ENCODE assay signal across 18 mouse cellular contexts in genomic region chr4:59690145-59690544, GRCm38 (mm10).
DNase-seq lines count a peak whose midpoint lies in the region; ATAC-seq and TF ChIP-seq lines count a peak whose summit lies in the region.
"Had no signal": no experiment of that assay in that cellular context is flagged by ENCODE, and none has a peak within 500 bp of the region (broad histone marks: within the 10 kb centered on the region; RNA-seq: fewer than 3 reads in every experiment).

No protein-coding gene starts in this region.

- no peak overlapping the region for H3K9ac ChIP-seq in forebrain, embryonic 14.5 days (ENCODE audit: low read length)
- no peak overlapping the region for H3K9ac ChIP-seq in forebrain, embryonic 11.5 days (ENCODE audit: low read length)
- H3K9ac ChIP-seq in liver, embryonic 15.5 days: no peak overlapping the region
- H3K9ac ChIP-seq in liver, postnatal 0 days (replicated peaks): no peak overlapping the region
- H3K9ac ChIP-seq in hindbrain, embryonic 16.5 days (ENCODE audit: low read depth, low read length): no peak overlapping the region
- no peak overlapping the region for H3K9ac ChIP-seq in neural tube, embryonic 14.5 days (replicated peaks; ENCODE audit: low read depth, low read length)

- ATAC-seq in forebrain, embryonic 14.5 days: 0 out of 2 replicates have a peak, but pooled peaks have one; percentile 23
- no peak for ATAC-seq in forebrain, embryonic 11.5 days (replicated peaks; ENCODE audit: low FRiP score)
- no peak for ATAC-seq in liver, embryonic 15.5 days (ENCODE audit: insufficient read depth)
- no peak for ATAC-seq in liver, postnatal 0 days
- peak; percentile 65; the same call in 1 of the 2 replicates for ATAC-seq in hindbrain, embryonic 16.5 days
- peak; percentile 42; the same call in 1 of the 2 replicates for ATAC-seq in neural tube, embryonic 14.5 days (ENCODE audit: low read depth)
- no peak for ATAC-seq in megakaryocyte-erythroid progenitor cell, adult 5-6 weeks (replicated peaks; ENCODE audit: low FRiP score, low TSS enrichment, poor library complexity, severe bottlenecking)
- ATAC-seq: intestine, embryonic 16.5 days had no signal

- H3K4me3 ChIP-seq in forebrain, embryonic 14.5 days (ENCODE audit: low read depth, low read length): no peak overlapping the region
- no peak overlapping the region for H3K4me3 ChIP-seq in forebrain, embryonic 11.5 days (ENCODE audit: low read depth, low read length)
- H3K4me3 ChIP-seq in liver, embryonic 15.5 days (replicated peaks): no peak overlapping the region
- H3K4me3 ChIP-seq in liver, postnatal 0 days (ENCODE audit: low read depth, low read length): no peak overlapping the region
- no peak overlapping the region for H3K4me3 ChIP-seq in hindbrain, embryonic 16.5 days (ENCODE audit: low read length)
- H3K4me3 ChIP-seq in neural tube, embryonic 14.5 days (ENCODE audit: low read depth, low read length): no peak overlapping the region
- H3K4me3 ChIP-seq: heart, embryonic 10.5 days; layer of hippocampus, adult 2 months; limb, embryonic 10.5 days; megakaryocyte, embryonic 14.5 days had no signal

- no peak for TF ChIP-seq CTCF in liver, postnatal 0 days (IDR thresholded peaks at IDR 0.05; ENCODE audit: low read depth)

- TF ChIP-seq EP300 in liver, postnatal 0 days (IDR thresholded peaks at IDR 0.05; ENCODE audit: low read depth): no peak

- no peak overlapping the region for H3K4me2 ChIP-seq in forebrain, embryonic 14.5 days (ENCODE audit: low read length)
- no peak overlapping the region for H3K4me2 ChIP-seq in forebrain, embryonic 11.5 days (ENCODE audit: low read depth, low read length, severe bottlenecking)
- H3K4me2 ChIP-seq in liver, embryonic 15.5 days: no peak overlapping the region
- H3K4me2 ChIP-seq in liver, postnatal 0 days (ENCODE audit: low read depth, low read length): no peak overlapping the region
- H3K4me2 ChIP-seq in hindbrain, embryonic 16.5 days (ENCODE audit: low read length): no peak overlapping the region
- no peak overlapping the region for H3K4me2 ChIP-seq in neural tube, embryonic 14.5 days (ENCODE audit: low read depth, low read length)

- peaks cover 8% of the 10 kb centered on the region; the same call in 1 of the 2 replicates for H3K36me3 ChIP-seq in forebrain, embryonic 14.5 days (ENCODE audit: control insufficient read depth, insufficient read depth, low read length)
- H3K36me3 ChIP-seq in forebrain, embryonic 11.5 days (ENCODE audit: control insufficient read depth, insufficient read depth, low read length): no peaks in the 10 kb centered on the region; the same call in 1 of the 2 replicates
- H3K36me3 ChIP-seq in liver, embryonic 15.5 days (replicated peaks): peaks cover 9% of the 10 kb centered on the region
- H3K36me3 ChIP-seq in liver, postnatal 0 days (replicated peaks; ENCODE audit: insufficient read depth, low read length): peaks cover 7% of the 10 kb centered on the region; the same call in 1 of the 2 replicates
- peaks cover 8% of the 10 kb centered on the region for H3K36me3 ChIP-seq in hindbrain, embryonic 16.5 days (ENCODE audit: control insufficient read depth, insufficient read depth, low read length)
- peaks cover 9% of the 10 kb centered on the region; the same call in 1 of the 2 replicates for H3K36me3 ChIP-seq in neural tube, embryonic 14.5 days (ENCODE audit: control insufficient read depth, insufficient read depth, low read length)

- no peaks in the 10 kb centered on the region for H3K9me3 ChIP-seq in forebrain, embryonic 14.5 days (replicated peaks; ENCODE audit: control insufficient read depth, low read length)
- no peaks in the 10 kb centered on the region for H3K9me3 ChIP-seq in forebrain, embryonic 11.5 days (ENCODE audit: control insufficient read depth, low read length)
- H3K9me3 ChIP-seq in liver, embryonic 15.5 days (replicated peaks): no peaks in the 10 kb centered on the region
- H3K9me3 ChIP-seq in liver, postnatal 0 days (ENCODE audit: low read length): no peaks in the 10 kb centered on the region
- H3K9me3 ChIP-seq in hindbrain, embryonic 16.5 days (ENCODE audit: control insufficient read depth, low read length): no peaks in the 10 kb centered on the region
- no peaks in the 10 kb centered on the region for H3K9me3 ChIP-seq in neural tube, embryonic 14.5 days (ENCODE audit: control insufficient read depth, low read length)
- H3K9me3 ChIP-seq: heart, embryonic 10.5 days; limb, embryonic 10.5 days; megakaryocyte, embryonic 14.5 days had no signal

- no peaks in the 10 kb centered on the region for H3K4me1 ChIP-seq in forebrain, embryonic 14.5 days (ENCODE audit: control insufficient read depth, insufficient read depth, low read length)
- H3K4me1 ChIP-seq in forebrain, embryonic 11.5 days (replicated peaks; ENCODE audit: control insufficient read depth, insufficient read depth, low read length): no peaks in the 10 kb centered on the region
- peaks cover 26% of the 10 kb centered on the region for H3K4me1 ChIP-seq in liver, embryonic 15.5 days (replicated peaks)
- no peaks in the 10 kb centered on the region for H3K4me1 ChIP-seq in liver, postnatal 0 days (ENCODE audit: insufficient read depth)
- H3K4me1 ChIP-seq in hindbrain, embryonic 16.5 days (ENCODE audit: control insufficient read depth, insufficient read depth, low read depth, low read length): no peaks in the 10 kb centered on the region
- no peaks in the 10 kb centered on the region for H3K4me1 ChIP-seq in neural tube, embryonic 14.5 days (ENCODE audit: control insufficient read depth, insufficient read depth, low read length)
- H3K4me1 ChIP-seq: limb, embryonic 10.5 days had no signal

- DNase-seq in forebrain, embryonic 14.5 days (ENCODE audit: low spot score): no peak
- DNase-seq in forebrain, embryonic 11.5 days (ENCODE audit: low spot score): no peak
- no peak for DNase-seq in liver, postnatal 0 days
- no peak for DNase-seq in right cerebral cortex, postnatal 14 days
- DNase-seq: cerebellum, postnatal 14 days; gastrocnemius, postnatal 25 days; lung, postnatal 14 days; thymus, postnatal 25 days had no signal

- H3K27ac ChIP-seq in forebrain, embryonic 14.5 days (ENCODE audit: low read depth, low read length): no peak overlapping the region
- H3K27ac ChIP-seq in forebrain, embryonic 11.5 days (ENCODE audit: low read depth, low read length): no peak overlapping the region
- H3K27ac ChIP-seq in liver, embryonic 15.5 days (replicated peaks): 0 out of 2 replicates have a peak overlapping the region, but pooled peaks have one; percentile 15
- no peak overlapping the region for H3K27ac ChIP-seq in liver, postnatal 0 days (ENCODE audit: low read depth)
- no peak overlapping the region for H3K27ac ChIP-seq in hindbrain, embryonic 16.5 days (ENCODE audit: low read depth, low read length)
- H3K27ac ChIP-seq in neural tube, embryonic 14.5 days (ENCODE audit: low read depth, low read length): no peak overlapping the region
- H3K27ac ChIP-seq: kidney, postnatal 0 days; layer of hippocampus, adult 2 months; limb, embryonic 10.5 days had no signal

- WGBS in forebrain, embryonic 14.5 days: 62% methylated on average over 4 of the region's 4 CpGs
- WGBS in forebrain, embryonic 11.5 days: 73% methylated on average over 4 of the region's 4 CpGs
- 89% methylated on average over 4 of the region's 4 CpGs for WGBS in liver, embryonic 15.5 days (ENCODE audit: insufficient replicate concordance)
- WGBS in liver, postnatal 0 days (ENCODE audit: insufficient replicate concordance): 92% methylated on average over 4 of the region's 4 CpGs
- WGBS in hindbrain, embryonic 16.5 days: 29% methylated on average over 4 of the region's 4 CpGs
- 44% methylated on average over 4 of the region's 4 CpGs for WGBS in neural tube, embryonic 14.5 days

- H3K27me3 ChIP-seq in forebrain, embryonic 14.5 days (replicated peaks; ENCODE audit: control insufficient read depth, insufficient read depth, low read length): no peaks in the 10 kb centered on the region
- H3K27me3 ChIP-seq in forebrain, embryonic 11.5 days (ENCODE audit: control insufficient read depth, insufficient read depth, low read length): no peaks in the 10 kb centered on the region
- no peaks in the 10 kb centered on the region for H3K27me3 ChIP-seq in liver, embryonic 15.5 days
- H3K27me3 ChIP-seq in liver, postnatal 0 days (ENCODE audit: insufficient read depth, low read length): no peaks in the 10 kb centered on the region
- H3K27me3 ChIP-seq in hindbrain, embryonic 16.5 days (replicated peaks; ENCODE audit: control insufficient read depth, insufficient read depth, low read length): no peaks in the 10 kb centered on the region
- H3K27me3 ChIP-seq in neural tube, embryonic 14.5 days (ENCODE audit: control insufficient read depth, insufficient read depth, low read length): no peaks in the 10 kb centered on the region
- H3K27me3 ChIP-seq: megakaryocyte, embryonic 14.5 days had no signal

Comparison
In these comparisons a context has a peak if more than half of its experiments do, and no peak if none do; other contexts are left out.
1. ATAC-seq: peak in forebrain, embryonic 14.5 days (single experiment), hindbrain, embryonic 16.5 days (single experiment) and neural tube, embryonic 14.5 days (single experiment); none in forebrain, embryonic 11.5 days (single experiment), liver, embryonic 15.5 days (single experiment), liver, postnatal 0 days (single experiment) and megakaryocyte-erythroid progenitor cell, adult 5-6 weeks (single experiment).